Mouse (Mus musculus): Measurements from ENCODE around the gene Ccdc40. TPM values are rescaled to one million over a fixed set of nuclear protein-coding genes. Genes with fewer than 3 reads are reported as not detected.
"Not testable (repeated sequence)": the region's sequence is repeated elsewhere in the genome, so short reads cannot be mapped to it uniquely, and the experiment has no call there.

Gene Ccdc40
- polyA plus RNA-seq, 1 experiment from 2014 or later, result 2.4 TPM

DNA sequence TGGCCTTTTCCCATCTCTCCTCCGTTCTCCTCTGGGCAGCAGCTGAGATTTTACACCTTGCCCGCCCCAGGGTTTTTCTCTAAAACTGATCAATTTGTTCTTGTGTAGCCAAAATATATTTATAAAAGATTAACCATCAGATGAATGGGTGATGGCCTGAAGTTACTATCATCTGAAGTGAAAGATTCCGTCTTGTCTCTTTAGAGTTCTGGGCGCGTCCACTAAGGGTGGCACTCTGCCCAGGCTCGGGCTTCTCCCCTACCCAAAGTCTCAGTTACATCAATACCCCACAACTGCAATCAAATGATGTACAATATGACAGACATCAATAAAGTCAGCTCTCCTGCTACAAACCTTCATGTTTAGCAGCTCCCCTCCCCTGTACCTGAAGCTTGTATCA is 3.4 kb upstream of the Ccdc40 start:
- WGBS (ENCODE audit: insufficient replicate concordance), result 78% methylated on average over 6 of the region's 6 CpGs
- H3K36me3 ChIP-seq, result no peaks in the 10 kb centered on the region
- H3K9ac ChIP-seq, result no peak overlapping the region
- H3K9me3 ChIP-seq (replicated peaks), result no peaks in the 10 kb centered on the region
- no peak overlapping the region for H3K4me3 ChIP-seq
- H3K27me3 ChIP-seq (replicated peaks), result peaks cover 45% of the 10 kb centered on the region
- H3K27ac ChIP-seq, result no peak overlapping the region
- ATAC-seq, result no peak
- no peak overlapping the region for H3K4me2 ChIP-seq
- peaks cover 30% of the 10 kb centered on the region for H3K4me1 ChIP-seq

GRCm38 (mm10) chr11:119225634-119226033 is 2.7 kb upstream of the Ccdc40 start:
- H3K27me3 ChIP-seq (replicated peaks), result peaks cover 52% of the 10 kb centered on the region
- WGBS (ENCODE audit: insufficient replicate concordance), result 73% methylated on average over 9 of the region's 9 CpGs

DNA sequence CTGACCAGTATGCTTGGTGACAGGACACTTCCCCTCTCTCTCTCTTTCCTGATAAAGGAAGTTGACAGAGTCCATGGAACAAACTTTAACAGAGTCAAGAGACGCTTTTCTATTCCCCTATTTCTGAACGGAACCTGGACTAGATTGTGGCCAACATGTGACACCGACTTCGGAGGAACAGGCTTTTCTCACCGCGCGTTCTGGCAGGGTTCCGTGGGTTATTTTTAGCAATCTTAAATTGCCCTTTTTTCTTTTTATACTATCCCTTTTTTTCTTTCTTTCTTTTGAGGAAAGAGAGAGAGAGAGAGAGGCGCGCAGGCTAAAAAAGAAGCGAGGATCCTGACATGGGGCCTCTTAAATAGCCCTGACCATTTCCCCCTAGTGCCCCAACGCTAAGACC is 781 bp upstream of the Ccdc40 start:
- Histone ChIP-seq H3K36me3 (no peaks in the 10 kb centered on the region), H3K4me2 (peak overlapping the region; percentile 81), H3K9me3 (replicated peaks) (no peaks in the 10 kb centered on the region), H3K27ac (no peak overlapping the region), H3K9ac (peak overlapping the region; percentile 66), H3K4me3 (peak overlapping the region; percentile 57), H3K4me1 (peaks cover 23% of the 10 kb centered on the region), H3K27me3 (replicated peaks) (peaks cover 71% of the 10 kb centered on the region)
- no peak for ATAC-seq
- WGBS (ENCODE audit: insufficient replicate concordance), result 1% methylated on average over 12 of the region's 12 CpGs

More at GRCm38 (mm10) chr11:119225634-119226033, 2.7 kb upstream of the Ccdc40 start:
- H3K4me1 ChIP-seq, result peaks cover 23% of the 10 kb centered on the region
- no peaks in the 10 kb centered on the region for H3K36me3 ChIP-seq
- no peaks in the 10 kb centered on the region for H3K9me3 ChIP-seq (replicated peaks)
- no peak for ATAC-seq
- H3K9ac ChIP-seq, result no peak overlapping the region
- no peak overlapping the region for H3K27ac ChIP-seq
- H3K4me2 ChIP-seq, result no peak overlapping the region
- H3K4me3 ChIP-seq, result no peak overlapping the region

DNA sequence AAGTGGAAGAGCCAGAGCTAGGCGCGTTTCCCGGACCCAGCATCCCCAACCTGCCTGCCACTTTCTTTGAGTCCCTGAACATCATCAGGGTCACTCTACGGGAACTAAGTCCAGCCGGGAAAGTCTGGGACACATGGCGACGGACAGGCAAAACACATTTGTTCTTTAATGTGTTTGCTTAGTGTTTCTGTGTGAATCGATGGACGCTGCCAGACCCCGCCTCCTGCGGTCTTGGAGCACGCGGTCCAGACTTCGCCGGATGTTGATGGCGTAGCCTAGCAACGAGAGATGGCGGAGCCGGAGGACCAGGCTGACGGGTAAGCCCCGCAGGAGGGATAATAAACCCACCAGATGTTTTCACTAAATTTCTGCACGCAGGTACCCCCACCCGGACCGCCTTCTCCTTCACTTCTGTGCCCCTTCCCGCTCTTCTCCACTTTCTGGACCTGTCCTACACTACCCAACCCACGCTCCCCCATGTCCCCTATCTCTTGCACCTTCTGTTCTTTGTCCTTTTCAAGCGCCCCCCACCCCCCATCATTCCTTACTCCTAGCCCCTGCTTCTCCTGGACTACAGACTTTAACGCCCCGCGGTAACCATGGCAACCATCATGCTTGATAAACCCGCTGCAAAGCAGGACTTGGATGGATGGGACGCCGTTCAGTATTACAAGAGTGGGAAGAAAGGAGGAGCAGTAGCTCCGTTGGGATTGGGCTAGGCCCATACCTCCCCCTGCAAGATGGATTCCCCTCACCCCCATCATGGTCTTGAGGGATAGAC is 664 bp downstream of the Ccdc40 start:
- H3K27ac ChIP-seq, result no peak overlapping the region
- H3K9me3 ChIP-seq (replicated peaks), result no peaks in the 10 kb centered on the region
- 5% methylated on average over 34 of the region's 34 CpGs for WGBS (ENCODE audit: insufficient replicate concordance)
- H3K4me3 ChIP-seq, result peak overlapping the region; percentile 57
- ATAC-seq, result no peak
- H3K36me3 ChIP-seq, result no peaks in the 10 kb centered on the region
- peaks cover 73% of the 10 kb centered on the region for H3K27me3 ChIP-seq (replicated peaks)
- peaks cover 23% of the 10 kb centered on the region for H3K4me1 ChIP-seq
- peak overlapping the region; percentile 81 for H3K4me2 ChIP-seq
- peak overlapping the region; percentile 66; the same call in 1 of the 2 replicates for H3K9ac ChIP-seq

DNA sequence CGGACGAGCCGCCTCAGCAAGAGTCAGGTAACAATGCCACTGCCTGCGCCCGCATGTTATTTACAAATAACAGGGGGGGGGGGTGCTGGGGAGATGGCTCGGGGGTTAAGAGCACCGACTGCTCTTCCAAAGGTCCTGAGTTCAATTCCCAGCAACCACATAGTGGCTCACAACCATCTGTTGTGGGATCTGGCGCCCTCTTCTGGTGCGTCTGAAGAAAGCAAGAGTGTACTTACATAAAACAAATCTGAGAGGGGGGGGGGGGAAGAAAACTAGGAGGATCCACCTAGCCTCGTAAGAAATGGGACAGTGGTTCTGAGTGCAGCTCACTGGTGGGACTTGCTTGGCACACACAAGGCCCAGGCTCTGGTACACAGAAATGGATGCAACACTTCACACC is 6.4 kb downstream of the Ccdc40 start:
- no peak for ATAC-seq
- 77% methylated on average over 10 of the region's 10 CpGs for WGBS (ENCODE audit: insufficient replicate concordance)
- Histone ChIP-seq H3K4me1 (peaks cover 23% of the 10 kb centered on the region), H3K4me2 (no peak overlapping the region), H3K27ac (no peak overlapping the region), H3K4me3 (no peak overlapping the region), H3K9me3 (replicated peaks) (0 out of 2 replicates have a peak, but pooled peaks cover 2% of the 10 kb centered on the region), H3K27me3 (replicated peaks) (peaks cover 35% of the 10 kb centered on the region), H3K36me3 (no peaks in the 10 kb centered on the region), H3K9ac (no peak overlapping the region)

GRCm38 (mm10) chr11:119235596-119235995 is 7.2 kb downstream of the Ccdc40 start:
- ATAC-seq, result no peak
- H3K36me3 ChIP-seq, result no peaks in the 10 kb centered on the region
- no peak overlapping the region for H3K27ac ChIP-seq
- H3K9ac ChIP-seq, result no peak overlapping the region
- peaks cover 23% of the 10 kb centered on the region for H3K4me1 ChIP-seq
- H3K27me3 ChIP-seq (replicated peaks), result peaks cover 26% of the 10 kb centered on the region
- 0 out of 2 replicates have a peak, but pooled peaks cover 2% of the 10 kb centered on the region for H3K9me3 ChIP-seq (replicated peaks)
- H3K4me3 ChIP-seq, result no peak overlapping the region
- 58% methylated on average over 4 of the region's 4 CpGs for WGBS (ENCODE audit: insufficient replicate concordance)
- no peak overlapping the region for H3K4me2 ChIP-seq

- Histone ChIP-seq H3K9me3 (replicated peaks) (0 out of 2 replicates have a peak, but pooled peaks cover 2% of the 10 kb centered on the region), H3K36me3 (no peaks in the 10 kb centered on the region), H3K4me1 (peaks cover 23% of the 10 kb centered on the region), H3K27me3 (replicated peaks) (peaks cover 23% of the 10 kb centered on the region), H3K27ac (no peak overlapping the region), H3K4me3 (no peak overlapping the region), H3K9ac (no peak overlapping the region), H3K4me2 (no peak overlapping the region)
- no peak for ATAC-seq
- 27% methylated on average over 8 of the region's 8 CpGs for WGBS (ENCODE audit: insufficient replicate concordance)
Observed at GRCm38 (mm10) chr11:119236354-119236753, 8.0 kb downstream of the Ccdc40 start.

DNA sequence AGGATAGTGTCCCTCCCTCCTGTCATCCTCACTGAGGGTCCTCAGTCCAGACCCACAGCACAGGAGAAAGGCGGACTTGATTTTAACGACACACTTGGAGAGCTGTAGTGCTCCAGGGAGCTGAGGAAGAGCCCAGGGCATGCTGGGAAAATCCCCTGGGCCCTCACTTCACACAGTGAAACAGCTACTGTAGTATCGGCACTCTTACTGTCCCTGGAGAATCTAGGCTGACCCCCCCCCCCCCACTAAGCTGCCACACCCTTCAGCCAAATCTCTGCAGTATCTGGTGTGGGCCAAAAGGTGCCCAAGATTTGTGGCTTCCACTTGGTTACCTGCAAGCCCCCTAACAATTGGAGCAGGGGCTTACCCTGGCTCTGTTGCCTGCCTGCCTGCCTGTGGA is 8.6 kb downstream of the Ccdc40 start:
- WGBS (ENCODE audit: insufficient replicate concordance), result 56% methylated on average over 3 of the region's 3 CpGs

DNA sequence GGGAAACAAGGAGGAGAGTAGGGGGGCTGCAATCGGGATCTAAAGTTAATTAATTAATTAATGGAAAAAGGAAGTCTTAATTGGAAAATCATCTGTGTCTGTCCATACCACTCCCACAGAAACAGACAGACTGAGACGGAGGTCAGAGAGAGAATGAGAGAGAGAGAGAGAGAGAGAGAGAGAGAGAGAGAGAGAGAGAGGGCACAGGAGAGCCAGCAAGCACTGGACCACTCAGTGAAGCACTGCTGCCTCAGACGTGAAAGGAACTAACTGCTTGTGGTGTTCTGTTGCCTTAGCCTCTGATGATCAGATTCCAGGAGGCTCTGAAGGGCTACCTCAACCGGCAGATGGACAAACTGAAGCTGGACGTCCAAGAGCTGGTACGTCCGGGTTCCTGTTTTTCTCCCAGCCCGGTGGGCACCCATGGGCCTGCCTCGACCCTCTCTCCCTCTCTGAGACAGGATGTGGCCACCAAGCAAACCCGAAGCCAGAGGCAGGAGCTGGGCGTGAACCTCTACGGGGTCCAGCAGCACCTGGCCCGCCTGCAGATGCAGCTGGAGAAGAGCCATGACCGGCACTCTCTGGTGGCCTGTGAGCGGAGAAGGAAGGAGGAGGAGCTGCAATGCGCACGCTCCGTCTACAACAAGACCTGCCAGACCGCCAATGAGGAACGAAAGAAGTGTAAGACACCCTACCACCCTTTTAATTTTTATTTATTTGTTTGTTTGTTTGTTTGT is 9.4 kb downstream of the Ccdc40 start:
- H3K27ac ChIP-seq, result no peak overlapping the region
- peaks cover 21% of the 10 kb centered on the region; the same call in 1 of the 2 replicates for H3K27me3 ChIP-seq (replicated peaks)
- peak; percentile 65 for ATAC-seq
- peak overlapping the region; percentile 67 for H3K4me2 ChIP-seq
- WGBS (ENCODE audit: insufficient replicate concordance), result 15% methylated on average over 20 of the region's 20 CpGs
- peak overlapping the region; percentile 50; the same call in 1 of the 2 replicates for H3K9ac ChIP-seq
- no peaks in the 10 kb centered on the region for H3K36me3 ChIP-seq
- 0 out of 2 replicates have a peak, but pooled peaks cover 2% of the 10 kb centered on the region for H3K9me3 ChIP-seq (replicated peaks)
- H3K4me3 ChIP-seq, result peak overlapping the region; percentile 48
- peaks cover 23% of the 10 kb centered on the region for H3K4me1 ChIP-seq

More for the DNA sequence above, 8.6 kb downstream of the Ccdc40 start:
- Histone ChIP-seq H3K36me3 (no peaks in the 10 kb centered on the region), H3K4me1 (peaks cover 23% of the 10 kb centered on the region), H3K9me3 (replicated peaks) (0 out of 2 replicates have a peak, but pooled peaks cover 2% of the 10 kb centered on the region), H3K4me2 (no peak overlapping the region), H3K27me3 (replicated peaks) (peaks cover 23% of the 10 kb centered on the region), H3K4me3 (no peak overlapping the region), H3K27ac (no peak overlapping the region), H3K9ac (no peak overlapping the region)
- no peak for ATAC-seq

DNA sequence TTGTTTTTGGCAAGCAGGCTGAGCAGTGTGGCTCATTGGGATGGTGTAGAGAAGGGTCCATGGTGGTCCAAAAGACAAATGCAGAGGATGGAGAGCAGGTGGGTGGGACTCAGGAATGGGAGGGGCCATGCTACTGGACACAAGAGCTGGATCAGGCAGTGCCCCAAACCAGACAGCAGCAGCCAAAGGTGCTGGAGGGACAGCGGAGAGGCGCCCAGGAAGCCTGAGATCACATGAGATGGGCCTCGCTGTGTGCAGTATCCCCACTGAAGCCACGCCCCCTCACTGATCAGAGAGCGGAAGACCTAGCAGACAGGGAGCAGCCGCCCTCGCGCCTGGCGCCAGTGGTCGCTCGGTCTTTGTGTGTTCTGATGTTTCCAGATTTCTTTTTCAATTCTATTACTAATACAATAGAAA is 9.9 kb downstream of the Ccdc40 start:
- Histone ChIP-seq H3K27ac (no peak overlapping the region), H3K4me1 (peaks cover 23% of the 10 kb centered on the region), H3K9ac (peak overlapping the region; percentile 28), H3K36me3 (no peaks in the 10 kb centered on the region), H3K4me3 (peak overlapping the region; percentile 48), H3K4me2 (peak overlapping the region; percentile 67), H3K9me3 (replicated peaks) (0 out of 2 replicates have a peak, but pooled peaks cover 2% of the 10 kb centered on the region), H3K27me3 (replicated peaks) (peaks cover 26% of the 10 kb centered on the region; the same call in 1 of the 2 replicates)
- 5% methylated on average over 11 of the region's 11 CpGs for WGBS (ENCODE audit: insufficient replicate concordance)
- peak; percentile 67 for ATAC-seq

DNA sequence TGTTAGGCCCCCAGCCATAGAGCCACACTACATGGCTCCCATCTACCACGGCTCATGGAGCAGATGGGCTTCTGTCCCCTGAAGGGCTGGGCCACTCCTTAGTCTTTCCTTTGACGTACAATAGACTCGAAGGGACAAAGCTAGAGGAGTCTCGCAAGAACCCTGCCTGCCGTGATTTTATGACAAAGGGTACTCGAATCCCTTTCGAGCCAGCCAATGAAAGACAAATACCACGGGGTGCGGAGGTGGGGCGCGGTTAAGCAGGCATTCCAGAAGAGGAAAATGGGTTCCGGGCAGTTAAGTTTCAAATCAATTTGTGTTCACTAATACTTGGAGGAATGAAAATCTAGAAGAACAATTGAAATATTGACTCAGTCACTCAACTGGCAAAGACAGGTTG is 11.1 kb downstream of the Ccdc40 start:
- Histone ChIP-seq H3K4me2 (no peak overlapping the region), H3K27me3 (replicated peaks) (peaks cover 31% of the 10 kb centered on the region; the same call in 1 of the 2 replicates), H3K36me3 (no peaks in the 10 kb centered on the region), H3K4me3 (no peak overlapping the region), H3K9me3 (replicated peaks) (0 out of 2 replicates have a peak, but pooled peaks cover 2% of the 10 kb centered on the region), H3K27ac (no peak overlapping the region), H3K9ac (no peak overlapping the region), H3K4me1 (peaks cover 23% of the 10 kb centered on the region)
- no peak for ATAC-seq
- WGBS (ENCODE audit: insufficient replicate concordance), result 85% methylated on average over 12 of the region's 12 CpGs

DNA sequence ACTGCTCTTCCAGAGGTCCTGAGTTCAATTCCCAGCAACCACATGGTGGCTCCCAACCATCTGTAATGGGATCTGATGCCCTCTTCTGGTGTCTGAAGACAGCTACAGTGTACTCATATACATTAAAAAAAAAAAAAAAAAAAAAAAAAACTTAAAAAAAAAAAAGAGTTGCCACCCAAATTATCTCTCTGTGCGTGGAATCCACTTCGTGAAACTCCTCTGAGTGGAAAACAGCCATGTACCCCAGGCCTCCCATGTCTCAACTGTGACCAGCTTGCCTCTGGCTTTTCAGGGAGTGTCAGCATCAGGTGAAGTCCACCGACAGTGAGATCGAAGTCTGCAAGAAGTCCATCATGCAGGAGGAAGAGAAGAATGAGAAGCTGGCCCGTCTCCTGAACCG is 17.2 kb downstream of the Ccdc40 start:
- H3K4me2 ChIP-seq; H3K9me3 ChIP-seq (replicated peaks); H3K9ac ChIP-seq; H3K4me3 ChIP-seq; H3K4me1 ChIP-seq; H3K36me3 ChIP-seq; ATAC-seq; H3K27ac ChIP-seq: not testable (repeated sequence)
- 73% methylated on average over 6 of the region's 6 CpGs for WGBS (ENCODE audit: insufficient replicate concordance)
- peaks cover 27% of the 10 kb centered on the region; the same call in 1 of the 2 replicates for H3K27me3 ChIP-seq (replicated peaks)

Data from liver, embryonic 12.5 days (tissue).